Mouse (Mus musculus) cortical plate, adult 2 months (tissue): ENCODE measurements around the gene Cluap1.

ENCODE experiments used
- CTCF ChIP-seq: fragments of 200-500 bp; IDR thresholded peaks from 2 replicates; pipeline ENCODE4 v1.5.1; 2011; ENCODE audit warnings: mild to moderate bottlenecking, control low read depth, low read length; ENCODE audit not compliant: insufficient read depth; ENCODE audit errors: extremely low read depth
- POLR2A ChIP-seq: fragments of 200-500 bp; IDR thresholded peaks from 2 replicates; pipeline ENCODE4 v1.6.1; 2011; ENCODE audit warnings: mild to moderate bottlenecking, low read length, control low read depth; ENCODE audit not compliant: insufficient read depth; ENCODE audit errors: extremely low read depth

DNA sequence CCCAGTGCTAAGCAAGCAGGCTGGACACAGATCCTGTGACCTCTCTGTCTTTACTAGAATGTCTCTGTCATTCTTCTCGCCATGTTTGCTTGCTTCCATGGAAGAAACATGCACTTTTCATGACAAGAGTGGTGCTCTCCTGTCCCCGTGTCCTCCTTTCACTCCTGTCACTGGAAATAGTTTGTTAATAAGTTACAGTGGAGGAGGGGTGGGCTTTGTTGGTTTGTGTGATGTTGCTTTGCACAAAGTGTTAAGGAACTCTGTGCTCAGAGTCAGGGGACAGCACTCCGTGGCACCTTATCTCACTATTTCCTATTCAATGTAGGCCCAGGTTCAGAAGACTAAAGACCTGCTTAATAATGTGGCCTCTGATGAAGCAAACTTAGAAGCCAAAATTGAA is 14.9 kb downstream of the Cluap1 start:
- TF ChIP-seq CTCF (no peak), POLR2A (no peak)
